Comparison of ENCODE assay signal across 19 mouse cellular contexts in the genomic region with DNA sequence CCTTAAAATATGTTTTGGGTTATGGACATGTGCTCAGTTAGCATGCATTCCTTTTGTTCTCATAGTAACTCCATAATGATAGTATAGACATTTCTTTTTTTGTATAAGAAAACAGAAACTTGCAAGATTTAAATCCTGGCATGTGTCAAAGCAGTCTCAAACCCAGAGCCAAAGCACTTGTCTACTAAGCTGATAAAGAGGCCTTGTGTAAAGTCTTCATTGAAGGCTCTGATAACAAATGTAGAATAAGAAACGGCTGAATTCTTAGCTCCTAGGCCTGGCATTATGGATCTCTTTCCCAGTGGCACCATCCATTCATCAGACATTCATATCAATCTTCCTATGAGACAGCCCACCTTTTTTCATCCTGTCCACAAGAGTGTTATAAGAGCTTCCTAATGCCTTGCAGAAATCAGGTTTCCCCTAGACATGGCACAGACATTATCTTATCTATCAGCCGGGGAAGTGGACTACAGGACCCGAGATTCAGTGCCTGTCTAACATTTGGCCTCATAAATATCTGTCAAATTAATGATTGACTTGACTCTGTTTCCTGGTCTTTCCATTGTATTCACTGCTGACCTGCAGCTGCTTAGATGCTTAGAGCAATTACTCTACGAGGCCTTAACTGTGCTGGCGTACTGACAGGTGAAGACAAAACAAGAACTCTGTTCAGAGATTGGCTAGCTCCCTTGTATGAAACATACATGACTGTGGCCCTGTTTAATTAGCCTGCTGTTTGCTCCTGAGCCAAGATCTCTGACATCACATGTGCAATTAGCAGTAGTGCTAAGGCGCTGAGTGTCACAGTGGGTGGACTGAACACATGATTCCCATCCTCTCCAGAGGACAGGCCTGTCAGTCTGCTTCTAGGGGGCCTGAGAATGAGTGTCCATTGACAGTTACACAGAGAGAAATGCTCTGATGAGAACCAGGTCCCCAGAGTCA. TPM values are rescaled to one million over a fixed set of nuclear protein-coding genes. Genes with fewer than 3 reads are reported as not detected.
DNase-seq lines count a peak whose midpoint lies in the region; ATAC-seq and TF ChIP-seq lines count a peak whose summit lies in the region.
"Had no signal": no experiment of that assay in that cellular context is flagged by ENCODE, and none has a peak within 500 bp of the region (broad histone marks: within the 10 kb centered on the region; RNA-seq: fewer than 3 reads in every experiment).

No protein-coding gene starts in this region.

- no peak for TF ChIP-seq EP300 in liver, postnatal 0 days (IDR thresholded peaks at IDR 0.05; ENCODE audit: low read depth)

- no peaks in the 10 kb centered on the region for H3K27me3 ChIP-seq in midbrain, embryonic 11.5 days (ENCODE audit: control insufficient read depth, insufficient read depth, low read length)
- H3K27me3 ChIP-seq in midbrain, embryonic 10.5 days (ENCODE audit: low read depth, poor library complexity, severe bottlenecking), result no peaks in the 10 kb centered on the region
- no peaks in the 10 kb centered on the region for H3K27me3 ChIP-seq in hindbrain, embryonic 13.5 days
- H3K27me3 ChIP-seq in midbrain, embryonic 13.5 days, result no peaks in the 10 kb centered on the region
- H3K27me3 ChIP-seq in heart, embryonic 11.5 days (ENCODE audit: control insufficient read depth, insufficient read depth, low read length), result no peaks in the 10 kb centered on the region
- no peaks in the 10 kb centered on the region for H3K27me3 ChIP-seq in liver, postnatal 0 days (ENCODE audit: insufficient read depth, low read length)
- H3K27me3 ChIP-seq: embryonic facial prominence, embryonic 15.5 days; heart, embryonic 15.5 days; liver, embryonic 13.5 days had no signal

- H3K36me3 ChIP-seq in midbrain, embryonic 11.5 days (ENCODE audit: control insufficient read depth, insufficient read depth, low read length), result no peaks in the 10 kb centered on the region
- H3K36me3 ChIP-seq in midbrain, embryonic 10.5 days, result no peaks in the 10 kb centered on the region
- H3K36me3 ChIP-seq in hindbrain, embryonic 13.5 days, result no peaks in the 10 kb centered on the region
- H3K36me3 ChIP-seq in midbrain, embryonic 13.5 days, result no peaks in the 10 kb centered on the region
- H3K36me3 ChIP-seq in heart, embryonic 11.5 days (ENCODE audit: control insufficient read depth, insufficient read depth, low read length), result no peaks in the 10 kb centered on the region
- H3K36me3 ChIP-seq in liver, postnatal 0 days (replicated peaks; ENCODE audit: insufficient read depth, low read length), result no peaks in the 10 kb centered on the region
- H3K36me3 ChIP-seq: embryonic facial prominence, embryonic 15.5 days; heart, embryonic 15.5 days; limb, embryonic 10.5 days; liver, embryonic 13.5 days had no signal

- no peaks in the 10 kb centered on the region for H3K9me3 ChIP-seq in midbrain, embryonic 11.5 days (ENCODE audit: control insufficient read depth, low read length)
- H3K9me3 ChIP-seq in midbrain, embryonic 10.5 days (replicated peaks), result no peaks in the 10 kb centered on the region
- no peaks in the 10 kb centered on the region for H3K9me3 ChIP-seq in hindbrain, embryonic 13.5 days
- no peaks in the 10 kb centered on the region for H3K9me3 ChIP-seq in midbrain, embryonic 13.5 days
- H3K9me3 ChIP-seq in heart, embryonic 11.5 days (replicated peaks; ENCODE audit: control insufficient read depth, low read length), result no peaks in the 10 kb centered on the region
- H3K9me3 ChIP-seq in liver, postnatal 0 days (ENCODE audit: low read length), result no peaks in the 10 kb centered on the region
- H3K9me3 ChIP-seq: embryonic facial prominence, embryonic 15.5 days; heart, embryonic 15.5 days; limb, embryonic 10.5 days; liver, embryonic 13.5 days had no signal

- peak; percentile 82 for ATAC-seq in midbrain, embryonic 11.5 days (ENCODE audit: low FRiP score)
- peak; percentile 80 for ATAC-seq in hindbrain, embryonic 13.5 days (ENCODE audit: low FRiP score)
- ATAC-seq in midbrain, embryonic 13.5 days, result peak; percentile 93
- ATAC-seq in heart, embryonic 11.5 days (replicated peaks; ENCODE audit: insufficient number of reproducible peaks, low FRiP score, low TSS enrichment), result no peak
- no peak for ATAC-seq in liver, postnatal 0 days

- no peaks in the 10 kb centered on the region for H3K4me1 ChIP-seq in midbrain, embryonic 11.5 days (ENCODE audit: control insufficient read depth, insufficient read depth, low read length)
- H3K4me1 ChIP-seq in midbrain, embryonic 10.5 days, result no peaks in the 10 kb centered on the region
- peaks cover 7% of the 10 kb centered on the region for H3K4me1 ChIP-seq in hindbrain, embryonic 13.5 days (replicated peaks)
- H3K4me1 ChIP-seq in midbrain, embryonic 13.5 days (replicated peaks), result 0 out of 2 replicates have a peak, but pooled peaks cover 9% of the 10 kb centered on the region
- H3K4me1 ChIP-seq in heart, embryonic 11.5 days (ENCODE audit: control insufficient read depth, insufficient read depth, low read length), result peaks cover 4% of the 10 kb centered on the region; the same call in 1 of the 2 replicates
- H3K4me1 ChIP-seq in liver, postnatal 0 days (ENCODE audit: insufficient read depth), result no peaks in the 10 kb centered on the region
- H3K4me1 ChIP-seq: embryonic facial prominence, embryonic 15.5 days; heart, embryonic 15.5 days; limb, embryonic 10.5 days; liver, embryonic 13.5 days had no signal

- H3K9ac ChIP-seq in midbrain, embryonic 11.5 days (ENCODE audit: low read length), result no peak overlapping the region
- H3K9ac ChIP-seq in hindbrain, embryonic 13.5 days, result no peak overlapping the region
- H3K9ac ChIP-seq in midbrain, embryonic 13.5 days (replicated peaks), result no peak overlapping the region
- no peak overlapping the region for H3K9ac ChIP-seq in heart, embryonic 11.5 days (ENCODE audit: low read depth, low read length)
- no peak overlapping the region for H3K9ac ChIP-seq in liver, postnatal 0 days (replicated peaks)
- H3K9ac ChIP-seq: embryonic facial prominence, embryonic 15.5 days; heart, embryonic 15.5 days; liver, embryonic 13.5 days had no signal

- no peak for TF ChIP-seq CTCF in liver, postnatal 0 days (IDR thresholded peaks at IDR 0.05; ENCODE audit: low read depth)

- DNase-seq in midbrain, embryonic 11.5 days (ENCODE audit: low spot score, missing footprints), result no peak
- no peak for DNase-seq in midbrain, embryonic 10.5 days (ENCODE audit: low spot score)
- DNase-seq in yolk sac, embryonic 10.5 days (ENCODE audit: low spot score), result peak; percentile 16
- no peak for DNase-seq in left cerebral cortex, adult 11 months (ENCODE audit: low spot score)
- DNase-seq in liver, postnatal 0 days, result no peak
- DNase-seq: adrenal gland, postnatal 14 days; B cell, adult 2 months; cerebellum, postnatal 14 days; kidney, adult 2 months; kidney, postnatal 4 days; layer of hippocampus, postnatal 36 days; liver, embryonic 13.5 days; thymus, postnatal 36 days had no signal

- H3K4me2 ChIP-seq in midbrain, embryonic 11.5 days, result no peak overlapping the region
- no peak overlapping the region for H3K4me2 ChIP-seq in hindbrain, embryonic 13.5 days
- no peak overlapping the region for H3K4me2 ChIP-seq in midbrain, embryonic 13.5 days (replicated peaks)
- H3K4me2 ChIP-seq in heart, embryonic 11.5 days, result no peak overlapping the region
- H3K4me2 ChIP-seq in liver, postnatal 0 days (ENCODE audit: low read depth, low read length), result no peak overlapping the region
- H3K4me2 ChIP-seq: embryonic facial prominence, embryonic 15.5 days; heart, embryonic 15.5 days; liver, embryonic 13.5 days had no signal

- 79% methylated on average over 6 of the region's 6 CpGs for WGBS in midbrain, embryonic 11.5 days
- WGBS in midbrain, embryonic 10.5 days, result 86% methylated on average over 6 of the region's 6 CpGs
- WGBS in hindbrain, embryonic 13.5 days, result 51% methylated on average over 6 of the region's 6 CpGs
- WGBS in midbrain, embryonic 13.5 days, result 51% methylated on average over 6 of the region's 6 CpGs
- WGBS in heart, embryonic 11.5 days (ENCODE audit: insufficient replicate concordance), result 33% methylated on average over 6 of the region's 6 CpGs
- 60% methylated on average over 6 of the region's 6 CpGs for WGBS in liver, postnatal 0 days (ENCODE audit: insufficient replicate concordance)

- no peak overlapping the region for H3K4me3 ChIP-seq in midbrain, embryonic 11.5 days (ENCODE audit: low read depth, low read length)
- no peak overlapping the region for H3K4me3 ChIP-seq in midbrain, embryonic 10.5 days
- H3K4me3 ChIP-seq in hindbrain, embryonic 13.5 days, result no peak overlapping the region
- H3K4me3 ChIP-seq in midbrain, embryonic 13.5 days (replicated peaks), result no peak overlapping the region
- no peak overlapping the region for H3K4me3 ChIP-seq in heart, embryonic 11.5 days (ENCODE audit: low read depth, low read length)
- no peak overlapping the region for H3K4me3 ChIP-seq in liver, postnatal 0 days (ENCODE audit: low read depth, low read length)
- H3K4me3 ChIP-seq: embryonic facial prominence, embryonic 15.5 days; heart, embryonic 15.5 days; limb, embryonic 10.5 days; liver, embryonic 13.5 days had no signal

- no peak overlapping the region for H3K27ac ChIP-seq in midbrain, embryonic 11.5 days (ENCODE audit: low read depth, low read length)
- H3K27ac ChIP-seq in midbrain, embryonic 10.5 days (replicated peaks), result no peak overlapping the region
- peak overlapping the region; percentile 50 for H3K27ac ChIP-seq in hindbrain, embryonic 13.5 days
- H3K27ac ChIP-seq in midbrain, embryonic 13.5 days, result peak overlapping the region; percentile 60
- H3K27ac ChIP-seq in heart, embryonic 11.5 days (ENCODE audit: low read depth, low read length), result no peak overlapping the region
- H3K27ac ChIP-seq in liver, postnatal 0 days (ENCODE audit: low read depth), result no peak overlapping the region
- H3K27ac ChIP-seq: embryonic facial prominence, embryonic 15.5 days; heart, embryonic 15.5 days; limb, embryonic 10.5 days; liver, embryonic 13.5 days had no signal

RNA-seq across cellular contexts. Expression of a gene that starts 48.6 kb away (rescaled TPM):
- 2.2 and 2.6 TPM in 2 replicates for polyA plus RNA-seq in midbrain, embryonic 11.5 days (2014; fragmentation: Nextera tagmentation; extraction: Ambion mirVana)
- polyA plus RNA-seq in midbrain, embryonic 10.5 days (2016; fragmentation: Nextera tagmentation; extraction: Ambion mirVana), result 1.3 and 1.9 TPM in 2 replicates
- polyA plus RNA-seq in hindbrain, embryonic 13.5 days (2015; fragmentation: Nextera tagmentation; extraction: Ambion mirVana), result 24.4 and 25.2 TPM in 2 replicates
- polyA plus RNA-seq in midbrain, embryonic 13.5 days (2015; fragmentation: Nextera tagmentation; extraction: Ambion mirVana), result 15.3 and 17.5 TPM in 2 replicates
- 0.13 and 0.18 TPM in 2 replicates for polyA plus RNA-seq in heart, embryonic 11.5 days (2014; fragmentation: Nextera tagmentation; extraction: Ambion mirVana)
- polyA plus RNA-seq in liver, postnatal 0 days (2015; fragmentation: Nextera tagmentation; extraction: Ambion mirVana), result not detected in 2 replicates

Comparison
In these comparisons a context has a peak if more than half of its experiments do, and no peak if none do; other contexts are left out.
1. H3K27ac ChIP-seq: peak in hindbrain, embryonic 13.5 days (single experiment) and midbrain, embryonic 13.5 days (single experiment); none in midbrain, embryonic 11.5 days (single experiment), midbrain, embryonic 10.5 days (single experiment), heart, embryonic 11.5 days (single experiment) and liver, postnatal 0 days (single experiment).
2. ATAC-seq: peak in midbrain, embryonic 11.5 days (single experiment), hindbrain, embryonic 13.5 days (single experiment) and midbrain, embryonic 13.5 days (single experiment); none in heart, embryonic 11.5 days (single experiment) and liver, postnatal 0 days (single experiment).